Mouse (Mus musculus): ENCODE data around the gene Cpne5.

Gene Cpne5

DNA sequence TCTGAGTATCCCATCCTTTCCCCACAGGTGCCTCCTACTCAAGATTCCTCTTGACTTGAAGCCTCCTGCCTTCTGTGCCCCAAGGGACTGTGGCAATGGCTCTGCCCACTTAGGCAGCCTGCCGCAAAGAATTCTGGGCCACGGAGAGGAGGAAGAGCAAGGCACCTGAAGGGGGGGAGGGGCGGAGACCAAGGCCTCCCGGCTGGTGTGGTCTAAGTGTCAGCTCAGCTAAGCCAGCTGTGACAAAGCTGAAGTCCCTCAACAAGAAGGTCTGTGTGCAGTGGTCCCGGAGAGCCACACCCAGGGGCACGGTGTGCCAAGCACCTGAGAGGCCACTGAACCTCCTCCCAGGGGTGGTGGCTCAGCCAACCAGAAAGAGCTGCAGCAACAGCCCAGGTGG lies 70.6 kb downstream of the Cpne5 start:
- DNase-seq, result peak; percentile 21

- DNase-seq, result peak; percentile 31
Measured at GRCm38 (mm10) chr17:29165967-29166578, 71.9 kb downstream of the Cpne5 start.

DNA sequence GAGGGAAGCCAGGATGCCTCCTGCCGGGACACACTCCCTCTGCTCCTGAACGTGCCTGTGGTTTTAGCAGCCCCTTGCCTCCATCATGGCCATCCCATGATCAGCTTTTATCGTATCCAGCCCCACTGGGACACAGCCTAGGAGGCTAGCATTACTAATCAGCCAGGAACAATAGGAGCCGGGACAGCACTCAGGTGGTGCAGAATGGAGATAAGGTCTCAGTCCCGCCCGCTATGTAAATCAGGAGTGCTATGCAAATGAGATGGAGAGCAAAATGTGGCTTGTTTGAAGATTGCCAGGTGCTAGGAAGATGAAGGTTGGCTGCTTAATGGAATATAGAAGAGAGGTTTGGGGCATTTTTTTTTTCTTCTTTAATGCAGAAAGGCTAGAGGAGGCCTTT lies 72.5 kb downstream of the Cpne5 start:
- DNase-seq, result no peak

DNA sequence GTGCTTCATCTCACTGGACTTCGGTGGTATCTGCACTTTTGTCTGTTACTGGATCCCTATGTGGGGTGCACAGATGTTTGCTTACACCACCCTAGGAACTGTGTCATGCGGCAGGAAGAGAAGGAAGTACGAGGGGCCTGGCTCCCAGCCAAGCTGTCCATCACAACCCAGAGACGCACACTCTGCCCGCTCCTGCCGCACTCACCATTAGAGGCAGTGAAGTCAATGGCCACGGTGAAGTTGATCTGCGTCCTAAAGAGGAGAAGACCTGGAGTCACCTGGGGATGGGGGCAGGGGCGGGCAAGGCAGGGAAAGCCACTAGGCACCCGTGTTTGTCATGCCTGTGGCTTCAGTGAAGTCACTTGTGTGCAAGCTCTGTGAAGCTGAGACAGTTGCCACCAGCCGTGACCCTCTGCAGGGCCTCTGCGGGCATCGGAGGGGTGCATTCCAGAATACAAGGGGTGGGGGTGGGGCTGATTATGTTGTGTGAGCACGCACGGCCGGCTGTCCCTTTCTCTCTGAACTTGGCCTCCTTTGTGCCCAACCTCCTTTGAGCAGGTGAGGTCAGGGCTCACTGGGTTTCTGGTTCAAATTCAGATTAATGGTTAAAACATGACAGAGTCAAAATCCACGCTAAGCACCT lies 73.4 kb downstream of the Cpne5 start:
- DNase-seq, result peak; percentile 46

DNA sequence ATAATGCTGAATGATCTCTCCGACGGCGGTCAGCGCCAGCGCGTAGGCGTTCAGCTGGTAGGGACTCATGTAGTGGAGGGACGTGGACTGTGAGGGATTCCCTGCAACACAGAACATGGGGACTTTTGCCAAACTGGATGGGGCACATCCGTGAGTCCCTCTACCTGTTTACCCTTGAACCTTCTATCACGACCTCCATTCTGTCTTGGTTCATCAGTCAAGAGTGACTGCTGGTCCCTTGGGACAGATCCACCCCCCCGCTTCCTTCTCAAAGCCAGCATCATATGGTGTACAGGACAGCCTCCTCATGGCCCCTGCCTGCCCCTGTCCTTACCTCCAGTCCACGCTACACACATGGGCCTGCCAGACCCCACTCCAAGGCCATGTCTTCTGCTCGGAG lies 75.6 kb downstream of the Cpne5 start:
- no peak for DNase-seq

- DNase-seq, result no peak
Measured at GRCm38 (mm10) chr17:29159743-29160455, 78.1 kb downstream of the Cpne5 start.

- DNase-seq, result no peak
Measured at GRCm38 (mm10) chr17:29159320-29159719, 78.6 kb downstream of the Cpne5 start.

- no peak for DNase-seq
Measured at GRCm38 (mm10) chr17:29158899-29159298, 79.1 kb downstream of the Cpne5 start.

DNA sequence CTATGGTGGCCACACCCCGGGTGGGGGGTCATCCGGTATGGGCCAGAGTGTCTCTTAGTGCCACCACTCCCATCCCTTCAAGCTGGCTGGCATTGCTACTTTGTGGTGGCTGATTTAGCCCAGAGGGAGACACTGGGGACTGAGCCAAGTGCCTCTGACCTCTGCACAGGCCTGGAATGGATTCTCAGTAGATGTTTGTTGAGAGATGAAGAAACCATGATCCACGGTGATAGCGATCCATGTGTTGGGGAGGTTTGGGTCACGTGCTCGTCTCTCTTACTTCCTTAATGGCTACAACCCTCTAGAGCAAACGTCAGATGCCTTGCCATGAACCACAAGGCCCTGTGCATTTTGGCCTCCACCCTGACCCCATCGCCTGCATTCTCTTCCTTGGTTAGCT lies 81.1 kb downstream of the Cpne5 start:
- DNase-seq, result no peak

DNA sequence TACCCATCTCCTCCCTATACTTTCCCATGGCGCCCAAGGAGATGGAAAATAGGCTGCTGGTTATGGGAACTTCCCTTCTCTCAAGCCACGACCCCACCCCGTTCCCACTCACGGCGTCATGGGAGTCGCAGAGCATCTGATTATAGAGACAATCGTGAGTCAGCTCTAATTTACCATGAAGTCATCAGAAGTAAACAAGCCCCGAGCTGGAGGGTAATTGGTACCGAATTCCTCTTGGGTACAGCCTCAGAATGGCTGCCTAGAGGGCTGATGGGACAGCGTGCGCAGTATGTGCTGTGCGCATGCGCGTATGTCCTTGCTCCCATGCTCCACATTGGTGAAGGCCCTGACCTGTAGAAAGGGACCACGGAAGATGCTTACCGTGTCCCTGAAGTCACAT lies 81.6 kb downstream of the Cpne5 start:
- no peak for DNase-seq

DNA sequence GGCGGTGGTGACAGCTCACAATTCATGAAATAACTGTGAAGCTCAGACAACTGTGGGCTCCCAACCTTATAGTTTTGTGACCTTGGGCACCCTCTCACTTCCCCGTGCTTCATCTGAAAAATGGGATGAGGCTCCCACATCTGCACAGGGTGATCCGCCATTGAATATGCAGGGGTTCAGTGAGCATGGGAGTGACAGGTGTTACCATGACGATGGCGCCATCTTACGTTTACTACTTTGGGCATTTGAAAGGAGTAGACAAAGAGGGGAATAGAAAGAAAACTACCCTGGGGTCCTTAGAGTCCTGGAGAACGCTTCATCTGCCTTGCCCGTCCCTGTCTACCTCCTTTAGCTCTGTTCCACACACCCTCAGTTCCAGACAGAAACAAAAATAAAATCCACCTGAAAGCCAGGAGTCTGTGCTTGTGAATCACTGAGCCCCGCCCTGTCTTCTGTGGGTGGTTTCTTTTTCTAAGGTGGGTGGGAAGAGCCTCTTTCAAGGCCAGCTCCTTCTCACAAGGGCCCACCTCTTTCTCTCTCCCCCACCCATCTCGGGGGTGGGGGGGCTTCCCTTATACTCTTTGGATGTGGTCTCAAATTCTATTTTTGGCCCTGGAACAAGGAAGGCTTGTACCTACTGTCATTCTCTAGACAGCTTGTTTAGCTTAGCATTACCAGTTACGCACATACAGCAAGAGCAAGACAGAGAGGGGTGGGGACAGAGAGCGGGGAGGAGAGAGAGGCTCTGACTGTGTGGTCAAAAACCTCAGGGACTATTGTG lies 82.4 kb downstream of the Cpne5 start:
- DNase-seq, result no peak

DNA sequence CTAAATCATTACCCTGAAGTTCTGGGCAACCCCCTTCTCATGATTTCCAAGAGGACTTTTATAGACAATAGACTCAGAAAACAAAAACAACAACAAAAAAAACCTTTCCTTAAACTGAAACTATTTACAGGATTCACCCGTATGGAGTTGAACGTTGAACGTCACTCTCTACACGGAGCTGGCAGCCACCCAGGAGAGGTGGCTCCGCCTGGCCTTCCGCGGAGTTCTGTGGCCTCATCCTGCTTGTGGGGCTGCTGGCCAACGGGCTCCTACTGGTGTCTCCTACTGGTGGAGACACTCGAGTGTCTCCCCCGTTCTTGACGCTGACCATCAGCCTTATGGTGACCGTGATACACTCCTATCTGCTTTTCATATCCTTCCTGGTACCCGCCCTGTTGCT lies 83.7 kb downstream of the Cpne5 start:
- DNase-seq, result no peak

- no peak for DNase-seq
Measured at GRCm38 (mm10) chr17:29152547-29152946, 85.4 kb downstream of the Cpne5 start.

DNA sequence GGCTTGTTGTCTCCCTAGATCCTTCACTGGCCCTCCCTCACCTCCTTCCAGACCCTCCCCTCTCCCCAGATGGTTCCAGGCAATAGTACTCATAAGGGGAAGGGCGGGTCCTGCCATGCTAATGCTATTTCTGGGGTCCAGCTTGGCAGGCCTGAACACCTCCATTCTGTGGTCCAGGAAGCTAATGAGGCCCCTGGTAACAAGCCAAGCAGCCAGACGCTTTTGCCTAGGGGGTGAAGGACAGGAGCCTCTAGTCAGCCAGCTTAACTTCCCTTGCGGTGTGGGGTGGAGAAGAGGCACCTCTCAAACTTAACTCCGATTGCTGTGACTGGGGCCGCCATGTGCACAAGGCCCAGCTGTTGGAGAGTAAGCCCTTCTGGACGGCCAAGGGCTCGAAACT lies 88.2 kb downstream of the Cpne5 start:
- no peak for DNase-seq

- no peak for DNase-seq
Measured at GRCm38 (mm10) chr17:29147773-29148172, 90.2 kb downstream of the Cpne5 start.

DNA sequence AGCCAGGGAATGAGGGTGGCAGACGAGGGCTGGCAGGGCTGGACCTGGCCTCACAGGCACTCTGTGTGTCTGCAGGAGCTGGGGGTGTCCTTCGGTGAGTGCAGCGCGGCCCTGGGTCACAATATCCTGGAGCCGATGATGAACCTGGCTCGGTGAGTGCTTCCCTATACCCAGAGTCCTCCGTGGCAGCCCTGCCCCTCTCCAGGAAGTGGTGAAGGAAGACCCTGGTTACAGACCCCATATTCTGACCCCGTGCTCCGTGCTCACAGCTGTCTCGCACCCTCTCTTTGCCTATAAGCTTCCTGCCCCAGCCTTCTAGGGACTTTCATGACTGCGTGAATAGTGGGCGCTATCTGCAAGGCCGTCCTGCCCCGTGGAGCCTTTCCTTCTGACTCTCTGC lies 90.7 kb downstream of the Cpne5 start:
- no peak for DNase-seq

GRCm38 (mm10) chr17:29145101-29145500 lies 92.9 kb downstream of the Cpne5 start:
- no peak for DNase-seq

DNA sequence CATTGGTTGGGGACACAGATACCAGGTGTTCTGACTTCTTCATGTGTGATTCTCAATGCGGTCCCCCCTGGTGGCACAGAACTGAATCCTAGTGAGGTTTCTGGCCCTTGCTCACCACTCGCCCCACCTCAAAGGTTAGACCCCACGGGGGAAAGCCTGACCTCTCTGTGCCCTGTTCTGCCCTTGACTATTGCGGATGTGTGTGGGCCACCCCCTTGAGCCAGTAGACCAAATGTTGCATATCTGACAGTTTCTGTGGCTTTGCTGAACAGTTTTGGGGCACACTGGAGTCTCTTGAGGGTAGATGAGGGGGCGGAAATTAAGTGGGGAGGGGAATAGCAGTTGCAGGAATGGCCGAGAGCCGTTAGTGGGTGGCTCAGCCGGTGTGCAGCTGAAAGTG lies 94.7 kb downstream of the Cpne5 start:
- no peak for DNase-seq

DNA sequence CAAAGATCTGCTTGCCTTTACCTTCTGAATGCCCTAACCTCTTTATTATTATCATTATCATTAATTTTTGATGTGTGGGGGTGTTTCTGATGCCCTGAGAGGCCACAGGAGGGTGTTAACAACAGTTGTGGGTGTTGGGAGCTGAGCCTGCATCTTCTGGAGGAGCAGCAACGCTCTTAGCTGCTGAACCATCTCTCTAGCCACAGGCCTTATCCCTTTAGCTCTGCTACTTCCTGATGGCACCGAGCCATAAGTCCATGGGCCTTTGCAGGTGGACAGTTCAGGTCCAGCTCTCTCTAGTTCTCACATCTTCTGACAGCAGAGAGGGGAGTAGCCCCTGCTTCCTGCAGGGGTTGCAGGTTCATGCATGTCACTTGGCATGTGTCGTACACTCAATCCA lies 96.4 kb downstream of the Cpne5 start:
- no peak for DNase-seq

GRCm38 (mm10) chr17:29137906-29138305 lies 100.1 kb downstream of the Cpne5 start:
- DNase-seq, result no peak

DNA sequence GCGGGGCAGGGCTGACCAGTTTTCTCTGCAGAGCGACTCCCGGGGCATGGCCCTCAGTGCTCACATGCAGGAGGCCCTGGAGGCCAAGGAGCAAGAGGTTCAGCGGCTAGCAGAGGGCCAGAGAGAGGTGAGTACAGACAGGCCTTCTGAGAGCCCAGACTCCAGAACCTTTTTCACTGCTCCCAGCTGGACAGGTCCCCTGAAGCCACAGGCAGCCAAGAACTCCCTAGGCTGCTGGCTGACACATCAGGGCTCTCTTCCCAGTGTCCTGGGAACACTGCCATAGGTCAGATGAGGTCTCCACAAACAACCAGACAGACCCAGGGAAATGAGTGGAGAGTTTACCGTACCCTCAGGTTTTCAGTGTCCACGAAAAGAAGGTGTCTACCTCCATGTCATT lies 101.7 kb downstream of the Cpne5 start:
- DNase-seq, result peak; percentile 75

DNA sequence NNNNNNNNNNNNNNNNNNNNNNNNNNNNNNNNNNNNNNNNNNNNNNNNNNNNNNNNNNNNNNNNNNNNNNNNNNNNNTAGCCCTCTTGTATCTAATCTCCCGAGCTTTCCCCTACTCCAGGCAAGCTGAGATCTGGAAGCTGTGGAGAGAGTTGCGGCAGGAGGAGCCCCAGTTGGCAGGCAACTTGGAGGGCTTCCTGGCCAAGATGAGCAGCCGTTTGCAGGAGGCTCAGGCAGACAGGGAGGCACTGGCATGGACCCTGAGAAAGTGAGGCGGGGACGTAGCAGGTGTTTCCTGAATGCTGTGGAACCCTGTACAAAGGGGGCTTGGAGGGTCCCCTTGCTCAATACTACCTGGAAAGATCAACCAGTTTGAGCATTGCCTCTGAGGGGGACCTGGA lies 102.9 kb downstream of the Cpne5 start:
- no peak for DNase-seq

DNA sequence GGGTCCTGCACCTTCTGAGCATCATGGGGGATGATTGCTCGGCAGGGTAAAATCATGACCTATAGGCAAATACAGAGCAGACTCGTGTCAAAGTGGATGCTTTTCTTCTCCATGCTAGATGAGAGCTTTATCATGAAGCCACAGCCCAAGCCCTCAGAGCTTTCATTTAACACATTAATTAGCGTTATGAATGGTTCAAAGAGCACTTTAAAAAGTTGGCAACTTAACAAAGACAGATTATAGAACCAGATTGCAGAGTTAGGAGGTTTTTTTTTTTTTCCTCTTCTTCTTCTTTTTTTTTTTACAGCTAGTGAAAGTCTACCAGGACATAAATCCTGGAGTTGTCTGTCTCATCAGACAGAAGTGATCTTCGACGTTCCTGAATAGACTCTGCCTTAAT lies 108.6 kb downstream of the Cpne5 start:
- DNase-seq, result no peak

GRCm38 (mm10) chr17:29126561-29126960 lies 111.4 kb downstream of the Cpne5 start:
- no peak for DNase-seq

All from kidney, adult 18-20 months (tissue).